Mouse (Mus musculus) megakaryocyte-erythroid progenitor cell, adult 5-6 weeks (primary cell): Measurements from ENCODE around the gene 4921524J17Rik. TPM values are rescaled to one million over a fixed set of nuclear protein-coding genes. Genes with fewer than 3 reads are reported as not detected.

Experiments used
- total RNA-seq, 2 experiments: library from RNA; stranded (forward) in 1 of 2; stranded (reverse) in 1 of 2; fragments of 200-1000, 215-1000 nt in 1 of 2; fragments of >200 nt in 1 of 2; fragmentation: Nextera tagmentation in 1 of 2; gene quantifications; 2 replicates each; pipeline ENCODE4 v1.2.3; 2014 to 2017

Gene 4921524J17Rik
- total RNA-seq, 2 experiments from 2014 or later, result 25.3 to 114 TPM

Other genes with a start within 250 kb of the 4921524J17Rik start
- not detected in 2 replicates for gene Olfr371, start 206.8 kb downstream of the 4921524J17Rik start, total RNA-seq (2014; fragmentation: Nextera tagmentation)
- gene Olfr371, start 206.8 kb downstream of the 4921524J17Rik start, total RNA-seq (2017), result not detected in 2 replicates
- gene Orc6, start 133.2 kb downstream of the 4921524J17Rik start, total RNA-seq (2014; fragmentation: Nextera tagmentation), result 137 and 173 TPM in 2 replicates
- gene Orc6, start 133.2 kb downstream of the 4921524J17Rik start, total RNA-seq (2017), result 123 and 134 TPM in 2 replicates
- gene Vps35, start 133.0 kb downstream of the 4921524J17Rik start, total RNA-seq (2014; fragmentation: Nextera tagmentation), result 95.7 and 104 TPM in 2 replicates
- gene Vps35, start 133.0 kb downstream of the 4921524J17Rik start, total RNA-seq (2017), result 156 and 158 TPM in 2 replicates
- gene Mylk3, start 46.5 kb downstream of the 4921524J17Rik start, total RNA-seq (2014; fragmentation: Nextera tagmentation), result 39.2 and 40.3 TPM in 2 replicates
- 24.3 and 31.6 TPM in 2 replicates for gene Mylk3, start 46.5 kb downstream of the 4921524J17Rik start, total RNA-seq (2017)
- 0.17 and 1.1 TPM in 2 replicates for gene Gpt2, start 59.7 kb upstream of the 4921524J17Rik start, total RNA-seq (2014; fragmentation: Nextera tagmentation)
- 1.1 and 2.0 TPM in 2 replicates for gene Gpt2, start 59.7 kb upstream of the 4921524J17Rik start, total RNA-seq (2017)
- 100 and 115 TPM in 2 replicates for gene Dnaja2, start 122.5 kb upstream of the 4921524J17Rik start, total RNA-seq (2014; fragmentation: Nextera tagmentation)
- 139 and 165 TPM in 2 replicates for gene Dnaja2, start 122.5 kb upstream of the 4921524J17Rik start, total RNA-seq (2017)